Mouse (Mus musculus) kidney, adult 18-20 months (tissue): ENCODE data around the gene Ccnd3.

Experiments used
- DNase-seq: peaks from one replicate; pipeline ENCODE4 v3.0.0; 2021

Ccnd3 gene

GRCm38 (mm10) chr17:47516232-47516631 lies 11.4 kb downstream of the Ccnd3 start:
- no peak for DNase-seq

- DNase-seq, result no peak
These were observed 13.4 kb downstream of the Ccnd3 start for GRCm38 (mm10) chr17:47518205-47518604.

GRCm38 (mm10) chr17:47521551-47522258 lies 16.9 kb downstream of the Ccnd3 start:
- no peak for DNase-seq

- DNase-seq, result no peak
These were observed 17.7 kb downstream of the Ccnd3 start for GRCm38 (mm10) chr17:47522536-47522935.

GRCm38 (mm10) chr17:47523211-47523682 lies 18.4 kb downstream of the Ccnd3 start:
- DNase-seq, result no peak

- DNase-seq, result no peak
These were observed 19.2 kb downstream of the Ccnd3 start for GRCm38 (mm10) chr17:47524055-47524454.

- no peak for DNase-seq
These were observed 20.1 kb downstream of the Ccnd3 start for GRCm38 (mm10) chr17:47524991-47525390.

GRCm38 (mm10) chr17:47526856-47527520 lies 22.1 kb downstream of the Ccnd3 start:
- DNase-seq, result no peak

GRCm38 (mm10) chr17:47527581-47528300 lies 22.9 kb downstream of the Ccnd3 start:
- DNase-seq, result no peak

GRCm38 (mm10) chr17:47528919-47529318 lies 24.1 kb downstream of the Ccnd3 start:
- no peak for DNase-seq

- DNase-seq, result no peak
These were observed 24.7 kb downstream of the Ccnd3 start for GRCm38 (mm10) chr17:47529595-47529994.

GRCm38 (mm10) chr17:47531387-47531818 lies 26.6 kb downstream of the Ccnd3 start:
- DNase-seq, result no peak

GRCm38 (mm10) chr17:47532364-47532763 lies 27.5 kb downstream of the Ccnd3 start:
- DNase-seq, result no peak

GRCm38 (mm10) chr17:47533691-47534090 lies 28.8 kb downstream of the Ccnd3 start:
- DNase-seq, result no peak

- no peak for DNase-seq
These were observed 31.0 kb downstream of the Ccnd3 start for GRCm38 (mm10) chr17:47535812-47536236.

- no peak for DNase-seq
These were observed 33.2 kb downstream of the Ccnd3 start for GRCm38 (mm10) chr17:47538049-47538448.

GRCm38 (mm10) chr17:47539128-47539527 lies 34.3 kb downstream of the Ccnd3 start:
- no peak for DNase-seq

GRCm38 (mm10) chr17:47542061-47542460 lies 37.2 kb downstream of the Ccnd3 start:
- DNase-seq, result no peak

- DNase-seq, result no peak
These were observed 38.3 kb downstream of the Ccnd3 start for GRCm38 (mm10) chr17:47543051-47543650.

GRCm38 (mm10) chr17:47545154-47545553 lies 40.3 kb downstream of the Ccnd3 start:
- no peak for DNase-seq

- DNase-seq, result no peak
These were observed 41.0 kb downstream of the Ccnd3 start for GRCm38 (mm10) chr17:47545861-47546331.

GRCm38 (mm10) chr17:47551049-47551448 lies 46.2 kb downstream of the Ccnd3 start:
- no peak for DNase-seq

- DNase-seq, result no peak
These were observed 48.1 kb downstream of the Ccnd3 start for GRCm38 (mm10) chr17:47552994-47553393.
